Mouse (Mus musculus): ENCODE measurements around the gene Hist2h2be.
"Not testable (repeated sequence)": the region's sequence is repeated elsewhere in the genome, so short reads cannot be mapped to it uniquely, and the experiment has no call there.

Gene Hist2h2be

GRCm38 (mm10) chr3:96198601-96199251 is 22.2 kb upstream of the Hist2h2be start:
- not testable (repeated sequence) for DNase-seq (ENCODE audit: low spot score in 2 of 2)

DNA sequence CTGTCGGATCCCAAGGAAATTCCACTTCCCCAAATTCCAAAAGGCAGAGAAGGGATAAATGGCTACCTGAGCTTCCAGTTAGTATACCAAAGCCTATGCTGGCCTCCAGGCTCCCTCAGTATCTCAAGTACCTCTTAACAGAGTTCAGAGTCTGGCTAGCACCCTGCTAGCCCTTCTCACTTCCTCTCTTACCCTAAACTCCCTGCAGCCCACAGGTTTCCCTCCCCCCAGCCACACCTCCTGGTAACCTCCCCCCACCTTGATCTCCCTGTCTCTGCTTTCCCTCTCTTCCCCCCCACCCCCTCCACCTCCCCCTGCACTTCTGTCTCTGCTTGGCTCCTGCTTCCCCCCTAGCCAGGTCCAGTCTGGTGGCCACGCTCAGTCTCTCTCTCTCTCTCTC is 21.2 kb upstream of the Hist2h2be start:
- no peak for DNase-seq (ENCODE audit: low spot score in 2 of 2)

GRCm38 (mm10) chr3:96207819-96208218 is 13.1 kb upstream of the Hist2h2be start:
- DNase-seq (ENCODE audit: low spot score in 2 of 2), result no peak

DNA sequence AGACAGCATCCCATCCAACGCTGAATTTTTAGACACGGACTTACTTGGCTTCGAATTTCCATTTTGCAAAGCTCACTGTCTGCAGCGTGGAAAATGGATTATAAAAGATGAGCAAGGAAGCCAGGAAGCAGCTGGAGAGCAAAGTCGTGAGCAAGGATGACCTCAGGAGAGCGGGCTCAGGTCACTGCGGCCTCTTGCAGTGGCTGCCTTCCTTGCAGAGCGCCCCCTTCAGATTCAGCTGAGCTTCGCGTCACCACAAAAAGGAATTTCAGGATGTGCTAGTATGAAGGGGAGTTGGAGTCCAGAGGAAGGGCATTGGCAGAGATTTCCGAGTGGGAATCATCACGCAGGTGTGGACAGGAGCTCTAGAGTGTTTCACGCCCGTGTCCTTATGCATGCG is 11.7 kb upstream of the Hist2h2be start:
- DNase-seq (ENCODE audit: low spot score in 2 of 2), result no peak

DNA sequence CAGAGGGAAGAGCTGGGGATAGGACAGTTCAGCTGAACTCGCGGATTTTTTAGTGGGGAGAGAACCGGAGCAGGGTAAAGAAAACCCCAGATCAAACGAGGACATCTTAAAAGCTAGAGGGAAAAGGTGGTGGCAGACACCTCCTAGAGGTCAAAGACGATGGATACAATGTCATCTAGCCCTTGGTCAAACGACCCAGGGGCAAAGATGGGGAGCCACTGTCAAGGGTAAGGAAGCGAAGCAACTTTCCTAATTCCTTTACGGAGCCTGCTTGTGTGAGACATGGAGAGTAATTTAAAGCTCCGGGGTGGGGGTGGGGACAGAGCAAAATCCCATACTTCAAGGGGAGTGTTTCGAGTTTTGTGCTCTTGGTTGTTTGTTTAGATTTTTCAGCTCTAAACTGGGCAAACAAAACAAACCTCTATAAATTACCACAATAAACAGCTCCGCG is 1.7 kb upstream of the Hist2h2be start:
- peak in 1 of 2 experiments; percentile 45 for DNase-seq (ENCODE audit: low spot score in 2 of 2)

- peak; percentile 83 to 87 for DNase-seq (ENCODE audit: low spot score in 2 of 2)
Observed at GRCm38 (mm10) chr3:96219661-96220130, 1.2 kb upstream of the Hist2h2be start, which contains the start of the genes Bola1 and Hist2h2ab. Gene Bola1 (minus strand): TSS chr3:96219709. Gene Hist2h2ab (plus strand): TSS chr3:96219865.

DNA sequence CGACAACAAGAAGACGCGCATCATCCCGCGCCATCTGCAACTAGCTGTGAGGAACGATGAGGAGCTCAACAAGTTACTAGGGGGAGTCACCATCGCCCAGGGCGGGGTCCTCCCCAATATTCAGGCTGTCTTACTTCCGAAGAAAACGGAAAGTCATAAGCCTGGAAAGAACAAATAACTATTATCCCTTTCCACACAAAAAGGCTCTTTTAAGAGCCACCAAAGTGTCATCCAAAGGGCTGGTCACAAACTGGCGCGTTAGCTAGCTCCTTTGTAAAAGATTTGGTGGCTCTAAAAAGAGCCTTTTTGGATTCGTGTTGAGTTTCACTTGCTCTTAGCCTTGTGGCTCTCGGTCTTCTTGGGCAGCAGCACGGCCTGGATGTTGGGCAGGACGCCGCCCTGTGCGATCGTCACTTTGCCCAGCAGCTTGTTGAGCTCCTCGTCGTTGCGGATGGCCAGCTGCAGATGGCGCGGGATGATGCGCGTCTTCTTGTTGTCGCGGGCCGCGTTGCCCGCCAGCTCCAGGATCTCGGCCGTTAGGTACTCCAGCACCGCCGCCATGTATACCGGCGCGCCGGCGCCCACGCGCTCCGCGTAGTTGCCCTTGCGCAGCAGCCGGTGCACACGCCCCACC is 671 bp upstream of the Hist2h2be start:
- DNase-seq (ENCODE audit: low spot score in 2 of 2), result not testable (repeated sequence)

GRCm38 (mm10) chr3:96221640-96222038 is 720 bp downstream of the Hist2h2be start:
- DNase-seq (ENCODE audit: low spot score in 2 of 2), result no peak

GRCm38 (mm10) chr3:96222774-96223173 is 1.9 kb downstream of the Hist2h2be start:
- DNase-seq (ENCODE audit: low spot score in 2 of 2), result no peak

GRCm38 (mm10) chr3:96225421-96225820 is 4.5 kb downstream of the Hist2h2be start:
- DNase-seq (ENCODE audit: low spot score in 2 of 2), result no peak

DNA sequence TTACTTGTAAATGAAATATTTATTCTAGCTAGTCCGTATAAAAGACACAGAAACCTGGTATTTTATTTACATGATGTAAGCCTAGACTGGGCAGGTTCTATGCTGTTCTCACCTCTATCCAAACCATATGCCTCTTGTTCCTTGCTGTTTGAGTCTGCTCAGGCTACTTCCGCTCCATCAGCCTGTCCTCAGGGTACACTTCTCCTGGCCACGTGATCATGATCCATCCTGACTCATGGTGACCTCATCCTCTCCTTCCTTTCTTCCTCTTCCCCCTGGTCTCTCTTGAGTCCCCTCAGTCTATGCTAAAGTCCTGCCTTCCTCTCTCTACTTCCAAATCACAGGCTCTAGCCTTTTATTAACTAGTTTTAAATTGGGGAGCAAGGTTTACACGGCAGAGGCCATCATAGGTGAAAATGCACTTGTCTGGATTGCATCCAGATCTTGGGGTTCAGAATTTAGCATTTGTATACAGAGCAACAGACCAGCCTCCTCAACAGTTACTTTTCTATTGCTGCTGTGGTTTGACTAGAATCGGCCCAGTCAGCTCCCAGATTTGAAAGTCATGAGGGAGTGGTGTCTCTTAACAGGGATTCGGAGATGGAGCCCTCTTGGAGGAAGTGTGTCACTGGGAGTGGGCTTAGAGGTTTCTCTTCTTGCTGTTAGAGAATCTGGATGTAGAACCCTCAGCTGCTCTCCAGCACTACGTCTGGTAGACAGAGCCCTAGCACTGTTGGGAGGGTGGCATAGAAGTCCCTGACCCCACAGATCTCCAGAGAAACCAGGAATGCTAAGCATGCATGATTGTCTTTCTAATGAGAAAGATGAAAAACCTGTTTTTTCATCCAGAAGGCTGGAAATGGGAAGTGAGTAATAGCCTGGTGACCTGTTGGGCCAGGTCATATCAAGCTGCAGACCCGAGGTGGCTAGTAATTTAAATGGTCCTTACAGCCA is 6.1 kb downstream of the Hist2h2be start:
- DNase-seq (ENCODE audit: low spot score in 2 of 2), result no peak

DNA sequence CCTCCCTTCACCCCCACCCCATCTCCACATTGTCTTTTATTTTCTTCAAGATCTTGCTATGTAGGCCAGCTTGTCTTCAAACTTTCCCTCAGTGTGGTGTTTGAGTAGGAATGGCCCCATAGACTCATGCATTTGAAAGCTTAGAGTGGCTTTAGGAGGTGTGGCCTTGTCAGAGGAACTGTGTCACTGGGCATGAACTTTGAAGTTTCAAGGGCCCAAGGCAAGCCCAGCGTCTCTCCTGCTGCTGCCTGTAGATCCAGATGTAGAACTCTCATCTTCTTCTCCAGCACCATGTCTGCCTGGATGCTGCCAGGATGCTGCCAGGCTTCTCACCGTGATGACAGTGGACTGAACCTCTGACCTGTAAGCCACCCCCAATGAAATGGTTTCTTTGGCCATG is 7.9 kb downstream of the Hist2h2be start:
- no peak for DNase-seq (ENCODE audit: low spot score in 2 of 2)

- DNase-seq (ENCODE audit: low spot score in 2 of 2), result no peak
Observed at GRCm38 (mm10) chr3:96230404-96230803, 9.5 kb downstream of the Hist2h2be start.

- DNase-seq (ENCODE audit: low spot score in 2 of 2), result no peak
Observed at GRCm38 (mm10) chr3:96230910-96231757, 10.2 kb downstream of the Hist2h2be start.

DNA sequence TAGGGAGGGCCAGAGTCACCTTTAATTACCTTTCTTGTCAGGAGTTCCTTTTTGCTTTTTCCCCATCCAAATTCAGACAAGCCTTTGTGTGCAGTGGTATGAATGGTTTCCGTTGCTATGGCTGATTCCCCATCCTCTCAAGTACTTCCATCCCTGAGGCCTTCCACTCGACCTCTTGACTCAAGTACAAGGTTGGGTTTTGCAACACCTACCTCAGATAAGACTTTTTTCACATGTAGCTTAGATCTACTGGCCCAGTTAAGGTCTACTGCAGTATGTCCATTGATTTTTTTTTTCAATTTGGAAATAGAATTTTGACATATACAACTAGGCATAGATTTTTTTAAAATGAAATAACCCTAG is 10.8 kb downstream of the Hist2h2be start:
- DNase-seq (ENCODE audit: low spot score in 2 of 2), result no peak

DNA sequence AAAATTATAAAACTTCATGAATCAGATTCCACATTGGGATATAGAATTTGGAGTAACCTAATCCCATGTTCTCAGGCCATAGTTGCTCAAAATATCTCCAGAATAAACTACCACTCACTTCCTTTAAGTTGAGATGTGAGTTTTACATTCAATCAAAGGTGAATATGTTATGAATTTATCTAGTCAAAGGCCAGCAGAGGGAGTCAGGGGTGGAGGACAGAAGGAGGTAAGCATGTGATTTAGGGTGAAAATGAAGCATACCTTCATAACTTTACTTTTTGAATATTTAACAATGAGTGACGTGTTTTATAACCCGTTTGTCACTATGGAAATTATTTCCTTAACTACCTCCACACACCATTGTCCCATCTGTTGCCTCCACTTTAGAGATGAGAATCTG is 14.0 kb downstream of the Hist2h2be start:
- no peak for DNase-seq (ENCODE audit: low spot score in 2 of 2)

GRCm38 (mm10) chr3:96235836-96236235 is 14.9 kb downstream of the Hist2h2be start:
- no peak for DNase-seq (ENCODE audit: low spot score in 2 of 2)

- DNase-seq (ENCODE audit: low spot score in 2 of 2), result no peak
Observed at GRCm38 (mm10) chr3:96236834-96237334, 16.0 kb downstream of the Hist2h2be start.

DNA sequence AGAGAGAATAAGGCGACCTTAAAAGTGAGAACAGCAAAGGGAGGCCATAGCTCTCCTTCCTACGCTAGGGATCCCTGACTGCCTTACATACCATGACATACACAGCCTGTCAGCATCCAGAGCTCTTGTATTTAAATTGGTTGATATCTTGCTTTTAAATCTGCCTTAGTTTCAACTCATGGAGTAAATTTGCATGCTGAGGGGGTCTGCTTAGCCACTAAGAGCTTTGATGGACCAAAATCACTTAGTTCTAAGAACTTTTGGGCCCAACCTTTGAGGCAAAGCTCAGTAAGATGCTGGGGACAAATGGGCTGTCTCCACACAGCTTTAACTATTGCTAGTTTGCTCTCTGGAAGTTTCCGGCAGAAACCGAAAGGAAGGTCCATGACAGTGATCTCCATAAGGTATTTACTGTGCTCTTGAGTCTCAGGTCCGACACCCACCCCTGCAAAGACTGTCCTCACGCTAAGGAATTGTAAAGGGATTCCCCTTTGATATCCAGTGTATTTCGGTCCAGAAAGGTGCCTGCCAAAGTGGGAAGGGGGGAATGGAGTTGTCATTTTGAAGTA is 16.5 kb downstream of the Hist2h2be start:
- no peak for DNase-seq (ENCODE audit: low spot score in 2 of 2)

DNA sequence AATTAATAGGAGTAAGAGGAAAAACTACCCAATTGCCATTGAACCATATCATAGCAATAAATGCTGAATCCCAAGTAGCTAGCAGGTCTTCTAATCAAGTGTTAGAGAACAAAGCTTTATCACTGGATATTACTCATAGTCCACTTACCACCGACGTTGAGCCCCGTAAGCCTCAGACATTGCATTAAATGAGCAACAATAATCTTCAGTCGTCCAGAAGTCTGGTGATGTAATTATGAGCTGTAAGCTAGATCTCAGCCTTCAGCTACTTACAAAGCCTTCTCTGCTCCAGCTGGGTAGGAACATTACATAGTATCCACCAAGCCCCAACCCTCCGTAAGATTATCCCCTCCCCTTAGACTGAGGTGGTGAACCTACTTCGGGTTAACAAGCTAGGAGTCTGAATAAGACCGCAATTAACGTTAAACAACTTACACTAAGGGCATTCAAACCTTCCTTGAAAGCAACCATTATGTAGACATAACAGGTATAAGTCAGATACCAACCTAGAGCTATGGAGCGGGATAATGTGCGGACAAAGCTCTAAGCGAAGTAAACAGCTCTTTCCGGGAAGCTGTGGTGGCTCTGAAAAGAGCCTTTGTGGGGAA is 17.1 kb downstream of the Hist2h2be start:
- no peak for DNase-seq (ENCODE audit: low spot score in 2 of 2)
